Mouse (Mus musculus): ENCODE data around the gene Gm37240. TPM values are rescaled to one million over a fixed set of nuclear protein-coding genes. Genes with fewer than 3 reads are reported as not detected.

The Gm37240 gene
- polyA plus RNA-seq, 1 experiment from 2014 or later = 13.4 TPM

DNA sequence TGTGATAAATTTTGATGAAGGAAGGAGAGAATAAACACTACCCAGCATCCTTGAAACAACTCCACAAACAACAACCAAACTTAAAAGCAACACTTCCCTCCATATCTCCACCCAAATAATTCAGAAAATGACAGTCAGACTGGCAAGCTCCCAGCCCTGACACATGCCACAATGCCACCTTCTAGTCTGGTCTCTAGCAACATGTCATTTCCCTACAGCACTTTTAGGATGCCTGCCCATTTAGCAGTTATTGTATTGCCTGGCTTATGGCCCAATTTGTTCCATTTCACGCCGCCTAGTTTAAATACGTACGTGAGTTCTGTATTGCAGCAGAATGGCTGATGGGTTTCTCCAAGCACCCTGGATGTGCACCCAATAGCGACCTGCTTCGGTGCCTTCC, 111.2 kb downstream of the Gm37240 start:
- Histone ChIP-seq H3K36me3 (ENCODE audit: control insufficient read depth, insufficient read depth, low read length) (no peaks in the 10 kb centered on the region), H3K9ac (ENCODE audit: low read depth, low read length) (no peak overlapping the region), H3K4me3 (ENCODE audit: low read depth, low read length) (no peak overlapping the region), H3K27me3 (replicated peaks; ENCODE audit: control insufficient read depth, insufficient read depth, low read length) (no peaks in the 10 kb centered on the region), H3K4me2 (ENCODE audit: low read depth, low read length) (no peak overlapping the region), H3K9me3 (ENCODE audit: control insufficient read depth, low read length) (no peaks in the 10 kb centered on the region), H3K27ac (replicated peaks; ENCODE audit: low read depth, low read length) (no peak overlapping the region), H3K4me1 (ENCODE audit: control insufficient read depth, insufficient read depth, low read length) (no peaks in the 10 kb centered on the region)
- no peak for ATAC-seq (ENCODE audit: low read depth)
- DNase-seq (ENCODE audit: low spot score) = no peak
- 87% methylated on average over 6 of the region's 6 CpGs for WGBS

DNA sequence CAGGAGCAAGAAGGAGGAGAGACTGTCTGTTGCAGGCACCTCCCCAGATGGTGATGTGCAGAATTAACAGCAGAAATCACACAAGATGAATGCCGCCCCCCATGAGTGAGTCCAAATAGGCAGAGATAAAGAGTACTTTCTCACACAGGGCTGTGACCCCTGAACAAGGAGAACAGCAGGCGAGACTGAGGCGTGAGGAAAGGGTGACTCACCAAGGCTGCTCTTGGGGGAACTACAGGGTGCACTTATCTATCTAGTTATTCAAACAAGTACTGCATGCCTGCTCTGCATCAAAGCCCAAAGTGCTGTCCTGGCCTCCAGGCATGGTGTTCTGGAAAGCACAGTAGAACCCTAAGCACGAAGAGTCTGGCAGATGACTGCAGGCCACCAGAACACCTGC, 113.4 kb downstream of the Gm37240 start:
- Histone ChIP-seq H3K36me3 (ENCODE audit: control insufficient read depth, insufficient read depth, low read length) (no peaks in the 10 kb centered on the region), H3K27me3 (replicated peaks; ENCODE audit: control insufficient read depth, insufficient read depth, low read length) (no peaks in the 10 kb centered on the region), H3K4me2 (ENCODE audit: low read depth, low read length) (no peak overlapping the region), H3K4me1 (ENCODE audit: control insufficient read depth, insufficient read depth, low read length) (no peaks in the 10 kb centered on the region), H3K9me3 (ENCODE audit: control insufficient read depth, low read length) (no peaks in the 10 kb centered on the region), H3K27ac (replicated peaks; ENCODE audit: low read depth, low read length) (no peak overlapping the region), H3K9ac (ENCODE audit: low read depth, low read length) (no peak overlapping the region), H3K4me3 (ENCODE audit: low read depth, low read length) (no peak overlapping the region)
- DNase-seq (ENCODE audit: low spot score) = no peak
- no peak for ATAC-seq (ENCODE audit: low read depth)
- 63% methylated on average over 4 of the region's 4 CpGs for WGBS

DNA sequence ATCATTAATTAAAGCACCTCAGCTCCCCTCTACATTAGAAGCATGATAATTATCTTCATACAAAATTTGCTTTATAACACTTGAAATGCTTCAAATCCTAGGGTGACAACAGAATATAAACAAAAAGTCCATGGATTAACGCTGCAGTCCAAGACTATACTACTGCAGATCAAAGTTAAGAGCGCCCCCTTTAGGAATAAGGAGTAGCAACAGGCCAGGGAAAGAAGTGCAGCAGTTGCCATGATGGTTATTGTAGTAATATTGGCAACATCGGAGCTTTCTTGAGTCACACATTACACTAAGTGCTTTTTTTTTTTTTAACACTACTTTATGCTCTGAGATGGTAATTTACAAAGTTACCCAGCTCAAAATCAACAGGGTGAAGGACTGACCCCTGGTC, 113.9 kb downstream of the Gm37240 start:
- H3K27me3 ChIP-seq (replicated peaks; ENCODE audit: control insufficient read depth, insufficient read depth, low read length) = no peaks in the 10 kb centered on the region
- no peak overlapping the region for H3K4me2 ChIP-seq (ENCODE audit: low read depth, low read length)
- 46% methylated on average over 3 of the region's 3 CpGs for WGBS
- no peaks in the 10 kb centered on the region for H3K4me1 ChIP-seq (ENCODE audit: control insufficient read depth, insufficient read depth, low read length)
- no peak overlapping the region for H3K4me3 ChIP-seq (ENCODE audit: low read depth, low read length)
- H3K9me3 ChIP-seq (ENCODE audit: control insufficient read depth, low read length) = no peaks in the 10 kb centered on the region
- no peak overlapping the region for H3K27ac ChIP-seq (replicated peaks; ENCODE audit: low read depth, low read length)
- ATAC-seq (ENCODE audit: low read depth) (no peak), DNase-seq (ENCODE audit: low spot score) (no peak)
- H3K36me3 ChIP-seq (ENCODE audit: control insufficient read depth, insufficient read depth, low read length) = no peaks in the 10 kb centered on the region
- no peak overlapping the region for H3K9ac ChIP-seq (ENCODE audit: low read depth, low read length)

DNA sequence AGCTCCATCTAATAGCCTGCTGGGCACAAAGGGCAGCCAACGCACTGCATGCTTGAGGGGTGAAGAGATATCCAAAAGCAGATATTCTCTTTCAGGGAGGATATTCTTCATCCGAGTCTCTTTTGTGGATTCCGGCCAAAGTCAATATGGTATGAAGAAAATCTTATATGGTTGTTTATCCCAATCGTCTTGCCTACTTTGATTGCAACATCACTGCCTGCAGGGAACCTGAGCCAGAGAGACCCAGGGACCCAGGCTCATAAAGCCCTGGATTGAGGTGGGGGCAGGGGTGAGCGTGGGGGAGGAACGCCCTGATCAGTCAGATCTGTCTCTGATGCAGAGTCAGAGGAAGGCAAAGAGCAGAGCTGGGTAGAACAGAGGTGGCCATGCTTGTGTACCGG, 122.4 kb downstream of the Gm37240 start:
- DNase-seq (ENCODE audit: low spot score) = peak; percentile 45
- 64% methylated on average over 7 of the region's 7 CpGs for WGBS

DNA sequence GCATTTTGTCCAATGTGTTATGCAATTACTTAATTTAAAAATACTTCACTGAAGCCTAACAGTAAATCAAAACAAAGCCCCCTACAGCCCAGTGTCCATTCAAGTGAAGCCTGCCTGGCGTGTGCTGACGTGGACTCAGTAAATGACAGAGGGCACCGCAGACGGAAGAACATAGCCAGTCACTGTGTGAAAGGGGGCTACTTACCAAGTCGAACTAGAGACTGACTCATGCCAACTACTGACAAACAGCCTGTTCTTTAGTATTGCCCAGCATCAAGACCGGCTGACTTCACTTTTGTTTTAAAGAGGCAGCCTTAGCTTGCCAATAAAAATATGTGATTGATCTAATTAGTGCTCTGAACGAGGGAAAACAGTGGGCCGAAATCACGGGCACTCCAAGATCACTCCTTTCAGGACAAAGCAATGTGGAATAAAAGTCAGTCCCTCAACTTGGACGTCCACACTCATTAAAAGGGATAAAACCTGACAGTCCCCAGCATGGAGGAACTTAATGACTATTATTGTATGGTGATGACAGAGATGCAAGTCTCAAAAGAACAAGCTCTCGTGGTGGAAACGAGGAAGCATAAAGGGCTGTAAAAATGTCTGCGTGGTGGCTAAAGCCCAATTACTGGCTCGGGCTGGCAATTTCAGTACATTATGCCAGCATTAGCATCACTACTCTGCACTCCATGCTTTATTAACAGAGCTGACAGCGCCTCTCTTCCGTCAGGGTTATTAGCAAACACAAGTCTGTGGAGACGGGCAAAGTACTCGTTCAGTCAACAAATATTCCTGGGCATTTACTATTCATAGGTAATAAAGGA, 123.1 kb downstream of the Gm37240 start:
- H3K4me1 ChIP-seq (ENCODE audit: control insufficient read depth, insufficient read depth, low read length) = no peaks in the 10 kb centered on the region
- H3K4me3 ChIP-seq (ENCODE audit: low read depth, low read length) = no peak overlapping the region
- ATAC-seq (ENCODE audit: low read depth) (peak; percentile 65; the same call in 1 of the 2 replicates), DNase-seq (ENCODE audit: low spot score) (peak; percentile 40)
- H3K27me3 ChIP-seq (replicated peaks; ENCODE audit: control insufficient read depth, insufficient read depth, low read length) = no peaks in the 10 kb centered on the region
- H3K36me3 ChIP-seq (ENCODE audit: control insufficient read depth, insufficient read depth, low read length) = no peaks in the 10 kb centered on the region
- H3K27ac ChIP-seq (replicated peaks; ENCODE audit: low read depth, low read length) = no peak overlapping the region
- no peak overlapping the region for H3K4me2 ChIP-seq (ENCODE audit: low read depth, low read length)
- H3K9ac ChIP-seq (ENCODE audit: low read depth, low read length) = no peak overlapping the region
- H3K9me3 ChIP-seq (ENCODE audit: control insufficient read depth, low read length) = no peaks in the 10 kb centered on the region
- 61% methylated on average over 18 of the region's 18 CpGs for WGBS

More for the DNA sequence above, 122.4 kb downstream of the Gm37240 start:
- no peak overlapping the region for H3K9ac ChIP-seq (ENCODE audit: low read depth, low read length)
- H3K9me3 ChIP-seq (ENCODE audit: control insufficient read depth, low read length) = no peaks in the 10 kb centered on the region
- no peak overlapping the region for H3K27ac ChIP-seq (replicated peaks; ENCODE audit: low read depth, low read length)
- no peak overlapping the region for H3K4me2 ChIP-seq (ENCODE audit: low read depth, low read length)
- H3K4me3 ChIP-seq (ENCODE audit: low read depth, low read length) = no peak overlapping the region
- H3K36me3 ChIP-seq (ENCODE audit: control insufficient read depth, insufficient read depth, low read length) = no peaks in the 10 kb centered on the region
- no peaks in the 10 kb centered on the region for H3K4me1 ChIP-seq (ENCODE audit: control insufficient read depth, insufficient read depth, low read length)
- no peaks in the 10 kb centered on the region for H3K27me3 ChIP-seq (replicated peaks; ENCODE audit: control insufficient read depth, insufficient read depth, low read length)
- peak; percentile 18; the same call in 1 of the 2 replicates for ATAC-seq (ENCODE audit: low read depth)

GRCm38 (mm10) chr3:85757944-85758343, 129.4 kb downstream of the Gm37240 start:
- WGBS = 65% methylated on average over 2 of the region's 2 CpGs
- no peak overlapping the region for H3K27ac ChIP-seq (replicated peaks; ENCODE audit: low read depth, low read length)

DNA sequence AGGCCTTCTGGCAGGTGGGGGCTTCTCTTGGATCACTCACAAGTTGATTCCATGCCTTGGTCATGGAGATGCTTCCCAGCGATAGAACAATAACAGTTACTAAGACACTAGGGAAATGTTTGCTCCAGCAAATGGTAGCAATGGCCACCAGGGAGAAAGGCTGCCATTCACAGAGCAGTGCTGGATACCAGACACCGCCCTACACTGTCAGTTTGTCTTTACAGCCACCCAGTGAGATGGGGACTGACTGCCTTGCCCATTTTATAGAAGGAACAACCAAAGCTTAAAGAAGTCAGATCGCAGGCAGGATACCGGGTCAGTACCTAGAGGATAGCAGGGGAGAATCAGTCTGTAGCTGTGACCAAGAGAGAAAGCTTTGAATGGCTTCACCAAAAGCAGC, 129.9 kb downstream of the Gm37240 start:
- H3K27me3 ChIP-seq (replicated peaks; ENCODE audit: control insufficient read depth, insufficient read depth, low read length) = no peaks in the 10 kb centered on the region
- DNase-seq (ENCODE audit: low spot score) (no peak), ATAC-seq (ENCODE audit: low read depth) (no peak)
- H3K4me3 ChIP-seq (ENCODE audit: low read depth, low read length) = no peak overlapping the region
- no peaks in the 10 kb centered on the region for H3K9me3 ChIP-seq (ENCODE audit: control insufficient read depth, low read length)
- no peak overlapping the region for H3K4me2 ChIP-seq (ENCODE audit: low read depth, low read length)
- no peaks in the 10 kb centered on the region for H3K36me3 ChIP-seq (ENCODE audit: control insufficient read depth, insufficient read depth, low read length)
- H3K9ac ChIP-seq (ENCODE audit: low read depth, low read length) = no peak overlapping the region
- 85% methylated on average over 4 of the region's 4 CpGs for WGBS
- no peak overlapping the region for H3K27ac ChIP-seq (replicated peaks; ENCODE audit: low read depth, low read length)
- H3K4me1 ChIP-seq (ENCODE audit: control insufficient read depth, insufficient read depth, low read length) = no peaks in the 10 kb centered on the region

More at GRCm38 (mm10) chr3:85757944-85758343, 129.4 kb downstream of the Gm37240 start:
- Histone ChIP-seq H3K4me2 (ENCODE audit: low read depth, low read length) (no peak overlapping the region), H3K4me1 (ENCODE audit: control insufficient read depth, insufficient read depth, low read length) (no peaks in the 10 kb centered on the region), H3K36me3 (ENCODE audit: control insufficient read depth, insufficient read depth, low read length) (no peaks in the 10 kb centered on the region), H3K4me3 (ENCODE audit: low read depth, low read length) (no peak overlapping the region), H3K9ac (ENCODE audit: low read depth, low read length) (no peak overlapping the region), H3K9me3 (ENCODE audit: control insufficient read depth, low read length) (no peaks in the 10 kb centered on the region), H3K27me3 (replicated peaks; ENCODE audit: control insufficient read depth, insufficient read depth, low read length) (no peaks in the 10 kb centered on the region)
- no peak for DNase-seq (ENCODE audit: low spot score)
- ATAC-seq (ENCODE audit: low read depth) = no peak

- Histone ChIP-seq H3K36me3 (ENCODE audit: control insufficient read depth, insufficient read depth, low read length) (no peaks in the 10 kb centered on the region), H3K9me3 (ENCODE audit: control insufficient read depth, low read length) (no peaks in the 10 kb centered on the region), H3K4me3 (ENCODE audit: low read depth, low read length) (no peak overlapping the region), H3K4me2 (ENCODE audit: low read depth, low read length) (no peak overlapping the region), H3K27me3 (replicated peaks; ENCODE audit: control insufficient read depth, insufficient read depth, low read length) (no peaks in the 10 kb centered on the region), H3K27ac (replicated peaks; ENCODE audit: low read depth, low read length) (no peak overlapping the region), H3K9ac (ENCODE audit: low read depth, low read length) (no peak overlapping the region), H3K4me1 (ENCODE audit: control insufficient read depth, insufficient read depth, low read length) (peaks cover 3% of the 10 kb centered on the region; the same call in 1 of the 2 replicates)
- no peak for DNase-seq (ENCODE audit: low spot score)
- 68% methylated on average over 4 of the region's 4 CpGs for WGBS
- ATAC-seq (ENCODE audit: low read depth) = no peak
These were observed 138.0 kb downstream of the Gm37240 start for GRCm38 (mm10) chr3:85749348-85749747.

GRCm38 (mm10) chr3:85748863-85749262, 138.5 kb downstream of the Gm37240 start:
- no peak for ATAC-seq (ENCODE audit: low read depth)

More at GRCm38 (mm10) chr3:85748863-85749262, 138.5 kb downstream of the Gm37240 start:
- WGBS = 19% methylated on average over 4 of the region's 4 CpGs
- Histone ChIP-seq H3K4me2 (ENCODE audit: low read depth, low read length) (no peak overlapping the region), H3K27me3 (replicated peaks; ENCODE audit: control insufficient read depth, insufficient read depth, low read length) (no peaks in the 10 kb centered on the region), H3K27ac (replicated peaks; ENCODE audit: low read depth, low read length) (no peak overlapping the region), H3K9me3 (ENCODE audit: control insufficient read depth, low read length) (no peaks in the 10 kb centered on the region), H3K4me3 (ENCODE audit: low read depth, low read length) (no peak overlapping the region), H3K36me3 (ENCODE audit: control insufficient read depth, insufficient read depth, low read length) (no peaks in the 10 kb centered on the region), H3K4me1 (ENCODE audit: control insufficient read depth, insufficient read depth, low read length) (peaks cover 3% of the 10 kb centered on the region; the same call in 1 of the 2 replicates), H3K9ac (ENCODE audit: low read depth, low read length) (no peak overlapping the region)
- no peak for DNase-seq (ENCODE audit: low spot score)
